Mouse (Mus musculus) G1E (cell line): ENCODE measurements around the gene Entr1.

ENCODE experiments used
- CTCF ChIP-seq: IDR thresholded peaks from 2 replicates; pipeline ENCODE4 v1.5.1; 2012; ENCODE audit warnings: low read depth, low read length, inconsistent platforms, mixed read lengths
- GATA1 ChIP-seq: IDR thresholded peaks from 2 replicates; pipeline ENCODE4 v1.6.1; 2012; ENCODE audit warnings: borderline replicate concordance, low read length, inconsistent platforms, mixed read lengths
- TAL1 ChIP-seq: conservative IDR thresholded peaks from 2 replicates; pipeline ENCODE4 v1.6.1; 2012; ENCODE audit warnings: low read depth, low read length, inconsistent platforms, mixed read lengths

GRCm38 (mm10) chr2:26391617-26392016 lies 2.5 kb upstream of the Entr1 start:
- TF ChIP-seq CTCF: no peak
- no peak for TF ChIP-seq GATA1
- no peak for TF ChIP-seq TAL1
